Comparison of ENCODE assay signal across 9 mouse cellular contexts in the genomic region with DNA sequence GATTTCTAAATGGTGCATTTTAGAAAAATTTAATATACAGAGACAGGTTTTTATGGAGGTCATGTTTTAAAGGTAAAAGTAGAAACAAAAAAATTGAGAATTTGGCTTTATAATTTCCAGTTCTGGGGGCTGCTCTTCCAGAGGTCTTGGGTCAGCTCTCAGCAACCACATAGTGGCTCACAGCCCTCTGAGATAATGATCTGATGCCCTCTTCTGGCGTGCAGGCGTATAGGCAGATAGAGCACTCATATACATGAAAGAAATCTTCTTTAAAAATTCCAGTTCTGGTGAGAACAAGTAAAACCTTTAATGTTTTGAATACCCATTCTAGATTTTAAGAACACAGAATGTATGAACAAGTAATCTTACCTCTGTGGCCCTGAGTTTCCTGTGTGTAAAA. TPM values are rescaled to one million over a fixed set of nuclear protein-coding genes. Genes with fewer than 3 reads are reported as not detected.
DNase-seq lines count a peak whose midpoint lies in the region; TF ChIP-seq lines count a peak whose summit lies in the region.
"Had no signal": no experiment of that assay in that cellular context is flagged by ENCODE, and none has a peak within 500 bp of the region (broad histone marks: within the 10 kb centered on the region; RNA-seq: fewer than 3 reads in every experiment).

No protein-coding gene starts in this region.

- no peak for TF ChIP-seq POLR2A in cortical plate, adult 2 months (IDR thresholded peaks at IDR 0.05; ENCODE audit: extremely low read depth, insufficient read depth, low read length)

- no peak overlapping the region for H3K4me3 ChIP-seq in cortical plate, adult 2 months (ENCODE audit: insufficient read depth, low read length)
- H3K4me3 ChIP-seq: embryonic facial prominence, embryonic 12.5 days had no signal

- H3K27ac ChIP-seq in cortical plate, adult 2 months (ENCODE audit: insufficient read depth, low read length): no peak overlapping the region
- H3K27ac ChIP-seq: embryonic facial prominence, embryonic 12.5 days had no signal

- peaks cover 2% of the 10 kb centered on the region; the same call in 1 of the 2 replicates for H3K4me1 ChIP-seq in cortical plate, adult 2 months (ENCODE audit: control insufficient read depth, insufficient read depth, low read length)
- H3K4me1 ChIP-seq: embryonic facial prominence, embryonic 12.5 days had no signal

- peak; percentile 54 for DNase-seq in heart, adult 11 months
- DNase-seq in heart, adult 9 months (ENCODE audit: low spot score in 2 of 2): no peak
- DNase-seq in 3T3-L1 (ENCODE audit: low read depth, low spot score): peak; percentile 53
- DNase-seq in lung, postnatal 14 days: peak; percentile 24
- DNase-seq in testis, postnatal 14 days (ENCODE audit: low spot score): no peak
- DNase-seq in spleen, adult 18-20 months: no peak
- no peak for DNase-seq in cerebellum, adult 8-10 months

- peak; percentile 54 for TF ChIP-seq CTCF in cortical plate, adult 2 months (IDR thresholded peaks at IDR 0.05; ENCODE audit: extremely low read depth, insufficient read depth, low read length)

RNA-seq across cellular contexts. Expression of a gene that starts 56.6 kb away (rescaled TPM):
- polyA plus RNA-seq in cortical plate, adult 2 months (2012; rRNA removed): 44.0 and 44.7 TPM in 2 replicates

Comparison
In these comparisons a context has a peak if more than half of its experiments do, and no peak if none do; other contexts are left out.
1. DNase-seq: peak in heart, adult 11 months (single experiment), 3T3-L1 (single experiment) and lung, postnatal 14 days (single experiment); none in heart, adult 9 months (0 of 2), testis, postnatal 14 days (single experiment), spleen, adult 18-20 months (0 of 2) and cerebellum, adult 8-10 months (single experiment).